Mouse (Mus musculus) heart, embryonic 14.5 days (tissue): ENCODE measurements around the gene Gna15. TPM values are rescaled to one million over a fixed set of nuclear protein-coding genes. Genes with fewer than 3 reads are reported as not detected.

Experiments used
- ATAC-seq: fragments of 200-750 bp; cut with Nextera tagmentation; 2 replicates; pipeline ENCODE4 v1.8.0; 2017; ENCODE audit warnings: low read depth, moderate TSS enrichment; ENCODE audit not compliant: insufficient number of reproducible peaks, insufficient read depth, low FRiP score
- H3K27ac ChIP-seq, 2 experiments: fragments of 200-500 bp in 1 of 2; fragments of 300-500 bp in 1 of 2; sonication (generic) in 1 of 2; replicated peaks in 1 of 2; 2 replicates each; pipeline ENCODE4 v1.5.1; 2012 to 2014; ENCODE audit warnings: low read depth in 2 of 2, low read length in 2 of 2, control low read depth in 1 of 2, mild to moderate bottlenecking in 1 of 2, mixed read lengths in 1 of 2; ENCODE audit not compliant: control insufficient read depth in 1 of 2, insufficient read depth in 1 of 2
- H3K27me3 ChIP-seq: fragments of 300-500 bp; sonication (generic); 2 replicates; pipeline ENCODE4 v1.6.1; 2014; ENCODE audit warnings: mild to moderate bottlenecking, low read length, control low read depth; ENCODE audit not compliant: control insufficient read depth, insufficient read depth
- H3K36me3 ChIP-seq: fragments of 300-500 bp; sonication (generic); 2 replicates; pipeline ENCODE4 v1.6.1; 2014; ENCODE audit warnings: mild to moderate bottlenecking, control low read depth, low read length, mixed read lengths; ENCODE audit not compliant: control insufficient read depth, insufficient read depth
- H3K4me1 ChIP-seq, 2 experiments: fragments of 200-500 bp in 1 of 2; fragments of 300-500 bp in 1 of 2; sonication (generic) in 1 of 2; 2 replicates each; pipeline ENCODE4 v1.6.1; 2012 to 2014; ENCODE audit warnings: low read length in 2 of 2, control low read depth in 1 of 2, mixed read lengths in 1 of 2; ENCODE audit not compliant: control insufficient read depth in 2 of 2, insufficient read depth in 2 of 2
- H3K4me2 ChIP-seq: fragments of 300-500 bp; sonication (generic); 2 replicates; pipeline ENCODE4 v1.6.1; 2014; ENCODE audit warnings: mild to moderate bottlenecking, low read length
- H3K4me3 ChIP-seq, 2 experiments: fragments of 200-500 bp in 1 of 2; fragments of 300-500 bp in 1 of 2; sonication (generic) in 1 of 2; 2 replicates each; pipeline ENCODE4 v1.5.1; 2012 to 2014; ENCODE audit warnings: low read length in 2 of 2, mild to moderate bottlenecking in 2 of 2, control low read depth in 1 of 2, low read depth in 1 of 2, moderate library complexity in 1 of 2; ENCODE audit not compliant: control insufficient read depth in 1 of 2, insufficient read depth in 1 of 2
- H3K9ac ChIP-seq: fragments of 300-500 bp; sonication (generic); 2 replicates; pipeline ENCODE4 v1.6.1; 2014; ENCODE audit warnings: mild to moderate bottlenecking, low read length
- H3K9me3 ChIP-seq: fragments of 300-500 bp; sonication (generic); 2 replicates; pipeline ENCODE4 v1.6.1; 2016; ENCODE audit warnings: low read length, control low read depth; ENCODE audit not compliant: control insufficient read depth
- WGBS: fragments of 180-500 bp; shearing (Covaris S2); extraction: QIAGEN DNeasy Blood & Tissue Kit; methylation state at CpG from one replicate; pipeline ENCODE4 v1.1.7; 2014; 5-methylcytosine and 5-hydroxymethylcytosine counted together
- polyA plus RNA-seq: library from polyadenylated mRNA; unstranded; fragments of >200 nt; fragmentation: Nextera tagmentation; extraction: Ambion mirVana; gene quantifications from 2 replicates; pipeline ENCODE4 v1.2.1, GENCODE M21; 2014

Gene Gna15
- polyA plus RNA-seq, result 0.74 and 0.89 TPM in 2 replicates

GRCm38 (mm10) chr10:81524051-81524605, at the start of gene Gna15:
Gna15 (minus strand) TSS chr10:81524225.
- Histone ChIP-seq H3K4me3 (peak within 1 kb of the TSS; percentile 20 to 26; a peak in 2 of 4 replicates), H3K9ac (peak within 1 kb of the TSS; percentile 52; the same call in 1 of the 2 replicates), H3K9me3 (no peaks in the 10 kb centered on the region), H3K4me2 (peak within 1 kb of the TSS; percentile 52), H3K27me3 (no peaks in the 10 kb centered on the region), H3K4me1 (peaks cover 9 to 12% of the 10 kb centered on the region in 2 experiments; a peak in 2 of 4 replicates), H3K36me3 (peaks cover 5% of the 10 kb centered on the region), H3K27ac (peak within 1 kb of the TSS; percentile 16 to 36; a peak in 1 of 4 replicates)
- peak; percentile 49 for ATAC-seq
- WGBS, result 8% methylated on average over 9 of the region's 9 CpGs

- Histone ChIP-seq H3K9ac (no peak overlapping the region), H3K36me3 (0 out of 2 replicates have a peak, but pooled peaks cover 6% of the 10 kb centered on the region), H3K4me2 (no peak overlapping the region), H3K4me1 (peaks cover 40 to 45% of the 10 kb centered on the region in 2 experiments), H3K27ac (no peak overlapping the region), H3K4me3 (no peak overlapping the region), H3K9me3 (no peaks in the 10 kb centered on the region), H3K27me3 (no peaks in the 10 kb centered on the region)
- WGBS, result 25% methylated on average over 9 of the region's 9 CpGs
- ATAC-seq, result no peak
Measured at GRCm38 (mm10) chr10:81572975-81573374, 49.0 kb upstream of the Gna15 start.

GRCm38 (mm10) chr10:81572133-81572671, 48.2 kb upstream of the Gna15 start:
- Histone ChIP-seq H3K27me3 (no peaks in the 10 kb centered on the region), H3K27ac (peak overlapping the region; percentile 20 to 46; a peak in 2 of 4 replicates), H3K36me3 (peaks cover 2% of the 10 kb centered on the region), H3K4me2 (peak overlapping the region; percentile 75), H3K4me1 (peaks cover 40 to 45% of the 10 kb centered on the region in 2 experiments), H3K9ac (peak overlapping the region; percentile 60), H3K4me3 (peak overlapping the region; percentile 27 to 28), H3K9me3 (no peaks in the 10 kb centered on the region)
- no peak for ATAC-seq
- 17% methylated on average over 9 of the region's 9 CpGs for WGBS

- Histone ChIP-seq H3K9ac (peak overlapping the region; percentile 72), H3K4me2 (peak overlapping the region; percentile 75), H3K36me3 (peaks cover 9% of the 10 kb centered on the region), H3K27ac (peak overlapping the region; percentile 82 to 89), H3K27me3 (no peaks in the 10 kb centered on the region), H3K4me3 (peak overlapping the region; percentile 44 to 49), H3K9me3 (no peaks in the 10 kb centered on the region), H3K4me1 (peaks cover 40 to 45% of the 10 kb centered on the region in 2 experiments)
- WGBS, result under 1% methylated on average over 18 of the region's 18 CpGs
- ATAC-seq, result peak; percentile 88
Measured at GRCm38 (mm10) chr10:81571501-81571876, 47.5 kb upstream of the Gna15 start.

GRCm38 (mm10) chr10:81570831-81571500, 46.9 kb upstream of the Gna15 start:
- WGBS, result under 1% methylated on average over 31 of the region's 34 CpGs
- H3K27me3 ChIP-seq, result no peaks in the 10 kb centered on the region

GRCm38 (mm10) chr10:81570238-81570800, 46.3 kb upstream of the Gna15 start:
- 8% methylated on average over 9 of the region's 11 CpGs for WGBS
- peaks cover 35 to 38% of the 10 kb centered on the region in 2 experiments for H3K4me1 ChIP-seq
- H3K27me3 ChIP-seq, result no peaks in the 10 kb centered on the region
- no peak for ATAC-seq
- peak overlapping the region; percentile 75 for H3K4me2 ChIP-seq
- H3K4me3 ChIP-seq, result peak overlapping the region; percentile 38 to 44
- H3K36me3 ChIP-seq, result peaks cover 21% of the 10 kb centered on the region
- H3K27ac ChIP-seq, result peak overlapping the region; percentile 77 to 82
- H3K9ac ChIP-seq, result peak overlapping the region; percentile 72
- H3K9me3 ChIP-seq, result no peaks in the 10 kb centered on the region

More at GRCm38 (mm10) chr10:81570831-81571500, 46.9 kb upstream of the Gna15 start:
- peak overlapping the region; percentile 75 for H3K4me2 ChIP-seq
- H3K27ac ChIP-seq, result peak overlapping the region; percentile 82 to 89
- ATAC-seq, result peak; percentile 48
- H3K36me3 ChIP-seq, result peaks cover 14% of the 10 kb centered on the region
- peak overlapping the region; percentile 72 for H3K9ac ChIP-seq
- H3K4me1 ChIP-seq, result peaks cover 40 to 44% of the 10 kb centered on the region in 2 experiments
- H3K9me3 ChIP-seq, result no peaks in the 10 kb centered on the region
- peak overlapping the region; percentile 44 to 49 for H3K4me3 ChIP-seq

GRCm38 (mm10) chr10:81569507-81570237, 45.6 kb upstream of the Gna15 start:
- Histone ChIP-seq H3K36me3 (peaks cover 27% of the 10 kb centered on the region), H3K27me3 (no peaks in the 10 kb centered on the region), H3K9ac (peak overlapping the region; percentile 64; the same call in 1 of the 2 replicates), H3K4me3 (no peak overlapping the region), H3K4me2 (no peak overlapping the region), H3K4me1 (peaks cover 33 to 42% of the 10 kb centered on the region in 2 experiments), H3K9me3 (no peaks in the 10 kb centered on the region), H3K27ac (peak overlapping the region; percentile 81 to 82)
- ATAC-seq, result no peak
- WGBS, result 65% methylated on average over 9 of the region's 9 CpGs
